Mouse (Mus musculus) liver, postnatal 0 days (tissue): Measurements from ENCODE around the gene Slx1b.

Experiments used
- CTCF ChIP-seq: sonication (generic); IDR thresholded peaks from 2 replicates; pipeline ENCODE4 v1.5.1; 2016; ENCODE audit warnings: antibody characterized with exemption, low read depth
- EP300 ChIP-seq: IDR thresholded peaks from 2 replicates; pipeline ENCODE4 v1.6.1; 2016; ENCODE audit warnings: antibody characterized with exemption, low read depth, mild to moderate bottlenecking

GRCm38 (mm10) chr7:126693781-126694180 lies 1.8 kb downstream of the Slx1b start:
- no peak for TF ChIP-seq CTCF
- TF ChIP-seq EP300: no peak
